Mouse (Mus musculus): Measurements from ENCODE around the gene Pdcd10.

- no peak for TF ChIP-seq CTCF (IDR thresholded peaks at IDR 0.05; ENCODE audit: low read depth)
- no peak for TF ChIP-seq EP300 (IDR thresholded peaks at IDR 0.05; ENCODE audit: low read depth)
Observed at GRCm38 (mm10) chr3:75575582-75575981, 18.9 kb upstream of the Pdcd10 start.

All from heart, postnatal 0 days (tissue).